Mouse (Mus musculus) induced T-regulatory cell, adult 2 months (primary cell): ENCODE data around the gene Kifc3.

Experiments
- DNase-seq: peaks from one replicate; pipeline ENCODE4 v3.0.0-alpha.2; 2012; ENCODE audit warnings: low read depth

The Kifc3 gene

GRCm38 (mm10) chr8:95075504-95075903 lies 127.1 kb downstream of the Kifc3 start:
- DNase-seq = no peak

- DNase-seq = peak; percentile 84
Observed at GRCm38 (mm10) chr8:95067582-95067981, 135.0 kb downstream of the Kifc3 start.

GRCm38 (mm10) chr8:95064531-95064930 lies 138.1 kb downstream of the Kifc3 start:
- no peak for DNase-seq

GRCm38 (mm10) chr8:95059812-95060533 lies 142.6 kb downstream of the Kifc3 start:
- no peak for DNase-seq

GRCm38 (mm10) chr8:95058661-95059060 lies 144.0 kb downstream of the Kifc3 start:
- no peak for DNase-seq

GRCm38 (mm10) chr8:95056414-95056813 lies 146.2 kb downstream of the Kifc3 start:
- DNase-seq = no peak

GRCm38 (mm10) chr8:95054927-95055510 lies 147.6 kb downstream of the Kifc3 start, which contains the start of gene Drc7:
Drc7 (plus strand) TSS chr8:95055103.
- no peak for DNase-seq

- no peak for DNase-seq
Observed at GRCm38 (mm10) chr8:95054438-95054837, 148.2 kb downstream of the Kifc3 start.
